Mouse (Mus musculus): ENCODE measurements around the gene Atp23. TPM values are rescaled to one million over a fixed set of nuclear protein-coding genes. Genes with fewer than 3 reads are reported as not detected.

Gene Atp23
- total RNA-seq, 2 experiments from 2014 or later = 1.6 to 2.9 TPM

- intact Hi-C loops (cut with DNase I; ENCODE audit: low total_unique reads) = no loop called here
- DNase-seq = no peak
Observed at GRCm38 (mm10) chr10:126920220-126920619, 19.1 kb upstream of the Atp23 start.

GRCm38 (mm10) chr10:126919067-126919466, 17.9 kb upstream of the Atp23 start:
- peak; percentile 89 for DNase-seq
- intact Hi-C loops (cut with DNase I; ENCODE audit: low total_unique reads) = no loop called here

GRCm38 (mm10) chr10:126914288-126914687, 13.1 kb upstream of the Atp23 start:
- intact Hi-C loops (cut with DNase I; ENCODE audit: low total_unique reads) = no loop called here
- no peak for DNase-seq

GRCm38 (mm10) chr10:126911479-126911878, 10.3 kb upstream of the Atp23 start:
- no peak for DNase-seq
- intact Hi-C loops (cut with DNase I; ENCODE audit: low total_unique reads) = no loop called here

GRCm38 (mm10) chr10:126906811-126907210, 5.7 kb upstream of the Atp23 start:
- no peak for DNase-seq
- intact Hi-C loops (cut with DNase I; ENCODE audit: low total_unique reads) = no loop called here

- DNase-seq = peak; percentile 96
- intact Hi-C loops (cut with DNase I; ENCODE audit: low total_unique reads) = no loop called here
Observed at GRCm38 (mm10) chr10:126905650-126906075, 4.5 kb upstream of the Atp23 start.

DNA sequence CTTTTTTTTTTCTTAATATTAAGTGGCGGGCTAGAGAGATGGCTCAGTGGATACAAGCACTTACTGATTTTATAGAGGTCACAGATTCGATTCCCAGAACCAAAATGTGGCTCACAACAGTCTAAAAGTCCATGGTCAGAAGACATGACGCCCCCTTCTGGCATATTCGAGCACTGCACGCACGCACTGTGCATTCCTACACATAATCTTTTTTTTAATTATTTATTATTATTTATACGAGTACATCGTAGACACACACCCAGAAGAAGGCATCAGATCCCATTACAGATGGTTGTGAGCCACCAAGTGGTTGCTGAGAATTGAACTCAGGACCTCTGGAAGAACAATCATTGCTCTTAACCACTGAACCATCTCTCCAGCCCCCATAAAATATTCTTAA, 3.9 kb upstream of the Atp23 start:
- intact Hi-C loops (cut with DNase I; ENCODE audit: low total_unique reads) = no loop called here
- no peak for DNase-seq

GRCm38 (mm10) chr10:126904221-126904620, 3.1 kb upstream of the Atp23 start:
- intact Hi-C loops (cut with DNase I; ENCODE audit: low total_unique reads) = no loop called here
- DNase-seq = no peak

DNA sequence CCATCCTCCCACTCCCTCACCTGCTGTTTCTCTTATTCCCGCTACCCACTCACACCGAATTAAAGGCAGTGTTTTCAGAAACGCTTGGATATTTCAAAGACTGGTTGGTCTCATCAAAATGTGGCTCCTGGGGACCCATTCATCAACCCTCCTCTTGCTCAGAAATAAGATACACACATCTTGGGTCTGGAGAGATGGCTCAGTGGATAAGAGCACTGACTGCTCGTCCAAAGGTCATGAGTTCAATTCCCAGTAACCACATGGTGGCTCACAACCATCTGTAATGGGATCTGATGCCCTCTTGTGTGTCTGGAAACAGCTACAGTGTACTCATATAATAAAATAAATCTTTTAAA, 311 bp upstream of the Atp23 start:
- intact Hi-C loops (cut with DNase I; ENCODE audit: low total_unique reads) = no loop called here
- DNase-seq = no peak

- intact Hi-C loops (cut with DNase I; ENCODE audit: low total_unique reads) = no loop called here
Observed at GRCm38 (mm10) chr10:126895891-126896290, 5.3 kb downstream of the Atp23 start.

GRCm38 (mm10) chr10:126894061-126894460, 7.1 kb downstream of the Atp23 start:
- no peak for DNase-seq
- intact Hi-C loops (cut with DNase I; ENCODE audit: low total_unique reads) = no loop called here

More at GRCm38 (mm10) chr10:126895891-126896290, 5.3 kb downstream of the Atp23 start:
- DNase-seq = no peak

DNA sequence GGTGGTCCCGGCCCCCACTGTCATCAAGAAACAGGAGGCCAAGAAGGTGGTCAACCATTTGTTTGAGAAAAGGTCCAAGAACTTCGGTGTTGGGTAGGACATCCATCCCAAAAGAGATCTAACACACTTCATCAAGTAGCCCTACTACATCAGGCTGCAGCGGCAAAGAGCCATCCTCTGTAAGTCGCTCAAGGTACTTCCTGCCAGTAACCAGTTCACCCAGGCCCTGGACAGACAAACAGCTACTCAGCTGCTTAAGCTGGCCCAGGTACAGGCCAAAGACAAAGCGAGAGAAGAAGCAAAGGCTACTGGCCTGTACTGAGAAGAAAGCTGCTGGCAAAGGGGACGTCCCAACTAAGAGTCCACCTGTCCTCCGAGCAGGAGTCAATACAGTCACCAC, 8.0 kb downstream of the Atp23 start:
- DNase-seq = no peak
- intact Hi-C loops (cut with DNase I; ENCODE audit: low total_unique reads) = no loop called here

GRCm38 (mm10) chr10:126873755-126874154, 27.4 kb downstream of the Atp23 start:
- no peak for DNase-seq
- intact Hi-C loops (cut with DNase I; ENCODE audit: low total_unique reads) = no loop called here

GRCm38 (mm10) chr10:126872256-126872655, 28.9 kb downstream of the Atp23 start:
- intact Hi-C loops (cut with DNase I; ENCODE audit: low total_unique reads) = no loop called here
- no peak for DNase-seq

DNA sequence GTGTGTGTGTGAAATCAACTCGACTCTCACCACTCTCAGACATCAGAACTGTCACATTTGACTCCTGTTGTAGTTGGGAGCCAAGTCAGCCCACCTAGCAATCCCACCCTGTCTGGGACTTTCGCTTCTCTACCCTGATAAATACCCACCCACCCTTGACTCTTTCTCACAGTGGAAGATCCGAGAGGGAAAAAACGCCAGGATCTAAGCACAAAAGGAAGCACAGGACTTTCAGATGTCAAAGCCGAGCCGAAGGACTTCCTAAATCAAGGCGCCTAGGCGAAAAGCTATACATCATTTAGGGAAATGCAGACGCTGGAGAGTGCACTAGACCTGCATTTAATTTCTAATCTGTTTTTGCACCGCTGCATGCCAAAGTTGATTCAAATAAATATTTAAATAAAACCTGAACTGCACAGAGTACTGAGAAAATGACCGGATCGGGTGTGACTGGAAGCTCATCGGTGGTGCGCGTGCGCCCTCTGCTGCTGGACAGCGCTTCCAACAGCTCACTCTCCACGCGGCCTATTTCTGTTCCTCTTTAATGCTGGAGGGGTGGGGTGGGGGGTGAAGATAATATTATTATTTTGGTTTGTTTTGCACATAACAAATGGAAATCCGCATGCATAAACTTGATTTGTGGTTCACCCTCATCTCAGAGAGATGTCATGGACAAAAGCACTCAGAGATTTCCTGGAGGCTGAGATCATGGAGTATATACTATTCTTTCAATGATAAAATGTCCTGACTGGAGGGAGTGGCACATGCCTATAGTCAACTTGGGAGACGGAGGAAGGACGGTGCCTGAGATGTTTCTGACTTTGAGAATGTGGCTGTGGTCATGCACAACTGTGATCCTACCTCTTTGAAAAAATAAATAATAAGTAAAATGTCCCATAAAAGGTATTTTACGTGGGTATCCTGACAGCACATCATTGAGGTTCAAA, 31.5 kb downstream of the Atp23 start:
- peak; percentile 64 for DNase-seq
- intact Hi-C loops (cut with DNase I; ENCODE audit: low total_unique reads) = no loop called here

GRCm38 (mm10) chr10:126865284-126865683, 35.9 kb downstream of the Atp23 start:
- no peak for DNase-seq
- intact Hi-C loops (cut with DNase I; ENCODE audit: low total_unique reads) = no loop called here

- intact Hi-C loops (cut with DNase I; ENCODE audit: low total_unique reads) = no loop called here
Observed at GRCm38 (mm10) chr10:126862193-126862592, 39.0 kb downstream of the Atp23 start.

GRCm38 (mm10) chr10:126853286-126853685, 47.9 kb downstream of the Atp23 start:
- DNase-seq = no peak

More at GRCm38 (mm10) chr10:126862193-126862592, 39.0 kb downstream of the Atp23 start:
- no peak for DNase-seq

GRCm38 (mm10) chr10:126845309-126845911, 55.7 kb downstream of the Atp23 start:
- intact Hi-C loops (cut with DNase I; ENCODE audit: low total_unique reads) = no loop called here

More at GRCm38 (mm10) chr10:126853286-126853685, 47.9 kb downstream of the Atp23 start:
- intact Hi-C loops (cut with DNase I; ENCODE audit: low total_unique reads) = no loop called here

DNA sequence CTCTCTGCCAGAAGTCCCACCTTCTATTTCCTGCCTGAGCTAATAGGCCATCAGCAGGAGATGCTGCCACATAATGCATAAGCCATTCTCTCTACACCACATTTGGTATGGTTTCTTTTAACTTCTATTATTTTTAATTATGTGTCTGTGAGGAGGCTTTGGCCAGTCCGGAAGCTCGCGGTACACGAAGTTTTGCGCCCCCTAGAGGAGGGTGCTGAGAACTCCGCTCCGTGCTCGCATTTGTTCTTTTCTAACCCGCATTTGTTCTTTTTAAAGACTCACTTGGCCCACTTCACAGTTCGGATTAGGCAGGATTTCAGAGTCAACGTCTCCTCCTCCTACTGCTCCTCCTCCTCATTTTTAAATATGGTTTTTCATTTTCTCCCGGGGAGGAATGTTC, 56.5 kb downstream of the Atp23 start:
- DNase-seq = peak; percentile 19
- intact Hi-C loops (cut with DNase I; ENCODE audit: low total_unique reads) = no loop called here

More at GRCm38 (mm10) chr10:126845309-126845911, 55.7 kb downstream of the Atp23 start:
- DNase-seq = no peak

GRCm38 (mm10) chr10:126840266-126840665, 60.9 kb downstream of the Atp23 start:
- DNase-seq = no peak
- intact Hi-C loops (cut with DNase I; ENCODE audit: low total_unique reads) = no loop called here
